Mouse (Mus musculus) embryonic fibroblast, embryonic 13.5 days (primary cell): ENCODE measurements around the gene Tmpo. TPM values are rescaled to one million over a fixed set of nuclear protein-coding genes. Genes with fewer than 3 reads are reported as not detected.

Source experiments
- H3K27ac ChIP-seq: 2 replicates; pipeline ENCODE4 v1.5.1; 2012; ENCODE audit warnings: low read length, control low read depth, inconsistent platforms; ENCODE audit not compliant: insufficient read depth
- H3K4me1 ChIP-seq: 2 replicates; pipeline ENCODE4 v1.6.1; 2011; ENCODE audit warnings: low read length; ENCODE audit not compliant: control insufficient read depth, insufficient read depth
- H3K4me3 ChIP-seq: 2 replicates; pipeline ENCODE4 v1.5.1; 2011; ENCODE audit warnings: mild to moderate bottlenecking, control low read depth, low read length; ENCODE audit not compliant: insufficient read depth
- CTCF ChIP-seq: IDR thresholded peaks from 2 replicates; pipeline ENCODE4 v1.5.1; 2011; ENCODE audit warnings: mild to moderate bottlenecking, control low read depth, low read length, moderate library complexity, borderline replicate concordance; ENCODE audit not compliant: insufficient read depth
- POLR2A ChIP-seq: IDR thresholded peaks from 2 replicates; pipeline ENCODE4 v1.6.1; 2011; ENCODE audit warnings: low read depth, mild to moderate bottlenecking, control low read depth, low read length, moderate library complexity
- polyA plus RNA-seq: library from polyadenylated mRNA; stranded (reverse); fragments of >200 nt; gene quantifications from 2 replicates; pipeline ENCODE4 v1.2.4, GENCODE M21; 2011; ENCODE audit warnings: low read depth; ENCODE audit not compliant: missing spikeins, insufficient read length

Gene Tmpo
- polyA plus RNA-seq, 1 experiment, result 164 TPM

DNA sequence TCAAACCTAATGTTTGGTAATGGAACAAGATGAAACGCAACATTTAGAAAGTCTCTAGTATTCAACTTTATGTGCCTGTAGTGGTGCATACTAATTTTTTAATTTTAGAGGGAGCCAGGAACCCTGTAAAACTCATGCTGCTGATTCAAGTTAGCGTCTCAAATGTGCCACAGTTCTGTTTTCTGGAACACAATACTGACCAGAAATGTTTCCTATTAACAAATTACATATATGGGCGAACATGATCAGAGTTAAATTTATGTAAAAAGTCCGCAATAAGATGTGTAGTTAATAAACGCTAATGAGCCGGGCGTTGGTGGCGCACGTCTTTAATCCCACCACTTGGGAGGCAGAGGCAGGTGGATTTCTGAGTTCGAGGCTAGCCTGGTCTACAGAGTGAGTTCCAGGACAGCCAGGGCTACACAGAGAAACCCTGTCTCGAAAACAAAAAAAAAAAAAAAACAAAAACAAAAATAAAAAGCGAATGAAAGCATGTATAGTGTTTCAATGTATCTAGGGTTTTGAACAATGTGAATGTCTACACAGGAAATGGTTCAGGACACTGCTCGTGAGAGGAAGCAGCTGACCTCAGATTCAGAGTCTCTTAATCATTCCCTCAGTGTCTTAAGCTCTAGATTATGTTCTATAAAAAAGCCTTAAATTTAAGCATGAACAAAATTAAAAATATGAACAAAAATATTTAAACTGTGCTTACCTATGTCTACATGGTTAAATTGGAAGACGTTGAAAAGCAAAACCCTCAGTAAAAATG lies 8.6 kb downstream of the Tmpo start:
- Histone ChIP-seq H3K4me1 (no peaks in the 10 kb centered on the region), H3K27ac (peak overlapping the region; percentile 95), H3K4me3 (peak overlapping the region; percentile 89)
- no peak for TF ChIP-seq CTCF
- TF ChIP-seq POLR2A, result no peak

GRCm38 (mm10) chr10:91171455-91172328 lies 9.4 kb downstream of the Tmpo start:
- 0 out of 2 replicates have a peak, but pooled peaks cover 2% of the 10 kb centered on the region for H3K4me1 ChIP-seq
- TF ChIP-seq POLR2A, result peak; percentile 90
- no peak for TF ChIP-seq CTCF
- peak overlapping the region; percentile 93 for H3K4me3 ChIP-seq
- H3K27ac ChIP-seq, result peak overlapping the region; percentile 95

GRCm38 (mm10) chr10:91171041-91171440 lies 10.1 kb downstream of the Tmpo start:
- 0 out of 2 replicates have a peak, but pooled peaks cover 2% of the 10 kb centered on the region for H3K4me1 ChIP-seq
- no peak for TF ChIP-seq POLR2A
- no peak for TF ChIP-seq CTCF

DNA sequence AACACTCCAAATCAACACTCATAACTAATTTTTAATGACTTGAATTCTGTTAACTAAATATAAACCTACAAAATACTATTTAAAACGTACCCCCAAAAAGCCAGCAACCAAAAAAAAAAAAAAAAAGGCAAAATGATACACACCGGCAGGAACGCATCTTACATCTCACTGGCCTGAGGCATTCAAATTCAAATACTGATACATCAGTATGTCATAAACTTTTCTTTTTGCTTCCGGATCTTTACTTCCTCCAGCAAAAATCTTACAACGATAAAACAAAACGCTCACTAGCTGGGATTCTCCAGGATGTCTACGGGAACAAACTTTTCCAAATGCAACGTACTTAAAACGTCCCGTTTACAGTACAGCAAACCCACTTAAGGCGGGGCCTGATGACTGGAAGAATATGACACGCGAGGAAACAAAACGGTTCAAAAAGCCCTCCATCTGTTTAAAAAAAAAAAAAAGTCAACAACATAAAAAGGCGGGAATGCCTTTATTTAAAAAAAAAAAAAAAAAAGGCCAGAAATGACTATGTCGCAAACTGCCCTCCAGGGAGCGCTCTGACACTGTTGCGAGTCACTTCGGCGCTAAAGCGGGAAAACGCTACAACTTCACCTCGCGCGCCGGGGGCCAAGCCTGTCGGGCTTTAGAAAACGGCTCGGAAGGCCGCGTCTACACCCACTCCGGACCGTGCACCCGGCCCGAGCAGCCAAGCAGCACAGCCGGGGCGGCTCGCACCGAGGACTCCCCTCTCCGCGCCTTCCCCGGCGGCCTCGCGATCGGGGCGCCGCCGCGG lies 10.8 kb downstream of the Tmpo start:
- peak overlapping the region; percentile 79 for H3K27ac ChIP-seq
- TF ChIP-seq CTCF, result peak; percentile 72; the same call in 1 of the 2 replicates
- TF ChIP-seq POLR2A, result 0 out of 2 replicates have a peak, but pooled peaks have one; percentile 46
- peak overlapping the region; percentile 97 for H3K4me3 ChIP-seq
- 0 out of 2 replicates have a peak, but pooled peaks cover 2% of the 10 kb centered on the region for H3K4me1 ChIP-seq

More at GRCm38 (mm10) chr10:91171041-91171440, 10.1 kb downstream of the Tmpo start:
- Histone ChIP-seq H3K27ac (peak overlapping the region; percentile 79), H3K4me3 (peak overlapping the region; percentile 93)

DNA sequence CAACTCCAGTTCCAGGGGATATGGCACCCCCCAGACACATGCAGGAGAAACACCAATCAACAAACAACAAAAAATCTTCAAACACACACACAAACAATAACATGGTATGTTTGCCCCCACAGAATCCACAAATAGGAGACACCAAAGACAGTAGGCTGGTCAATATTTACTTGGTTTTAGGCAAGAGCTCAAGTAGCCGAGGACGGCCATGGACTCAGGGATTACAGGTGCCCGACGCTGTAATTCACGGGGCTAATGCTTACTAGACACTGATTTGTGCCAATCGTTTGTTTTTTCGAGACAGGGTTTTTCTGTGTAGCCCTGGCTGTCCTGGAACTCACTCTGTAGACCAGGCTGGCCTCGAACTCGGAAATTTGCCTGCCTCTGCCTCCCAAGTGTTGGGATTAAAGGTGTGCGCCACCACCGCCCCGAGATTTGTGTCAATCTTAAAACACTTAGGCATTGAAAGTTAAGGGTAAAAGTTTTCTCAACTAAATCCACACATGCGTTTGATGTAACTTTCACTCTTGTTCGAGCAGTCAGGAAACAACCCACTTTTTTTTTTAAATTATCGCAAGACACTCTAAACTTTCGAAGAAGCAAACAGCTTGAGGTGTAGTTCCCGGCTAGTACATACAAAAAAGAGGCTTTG lies 11.6 kb downstream of the Tmpo start:
- no peak for TF ChIP-seq POLR2A
- no peak for TF ChIP-seq CTCF
- H3K4me1 ChIP-seq, result 0 out of 2 replicates have a peak, but pooled peaks cover 4% of the 10 kb centered on the region
- peak overlapping the region; percentile 75; the same call in 1 of the 2 replicates for H3K27ac ChIP-seq
- H3K4me3 ChIP-seq, result peak overlapping the region; percentile 97

GRCm38 (mm10) chr10:91167352-91167751 lies 13.8 kb downstream of the Tmpo start:
- Histone ChIP-seq H3K27ac (peak overlapping the region; percentile 65; the same call in 1 of the 2 replicates), H3K4me1 (0 out of 2 replicates have a peak, but pooled peaks cover 4% of the 10 kb centered on the region), H3K4me3 (no peak overlapping the region)
- TF ChIP-seq POLR2A, result no peak
- TF ChIP-seq CTCF, result no peak

- H3K4me3 ChIP-seq, result peak overlapping the region; percentile 22; the same call in 1 of the 2 replicates
- peak overlapping the region; percentile 65 for H3K27ac ChIP-seq
- TF ChIP-seq CTCF (no peak), POLR2A (no peak)
- H3K4me1 ChIP-seq, result 0 out of 2 replicates have a peak, but pooled peaks cover 4% of the 10 kb centered on the region
These were observed 14.2 kb downstream of the Tmpo start for GRCm38 (mm10) chr10:91166890-91167289.

DNA sequence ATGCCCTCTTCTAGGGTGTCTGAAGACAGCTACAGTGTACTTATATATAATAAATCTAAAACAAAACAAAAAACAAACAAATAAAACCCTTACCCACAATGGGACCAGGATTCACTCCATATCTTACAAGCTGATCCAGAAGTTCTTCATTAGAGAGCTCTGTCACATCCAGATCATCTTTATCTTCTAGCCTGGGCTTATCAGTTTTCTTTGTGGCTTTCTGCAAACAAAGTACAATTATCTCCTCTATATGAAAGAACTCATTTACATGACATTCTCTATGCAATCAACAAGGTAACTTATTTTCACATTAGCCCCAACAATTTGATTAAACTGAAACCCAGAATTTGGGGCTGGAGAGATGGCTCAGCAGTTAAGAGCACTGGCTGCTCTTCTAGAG lies 15.3 kb downstream of the Tmpo start:
- Histone ChIP-seq H3K4me3 (no peak overlapping the region), H3K4me1 (0 out of 2 replicates have a peak, but pooled peaks cover 4% of the 10 kb centered on the region), H3K27ac (no peak overlapping the region)
- TF ChIP-seq CTCF, result no peak
- TF ChIP-seq POLR2A, result no peak

DNA sequence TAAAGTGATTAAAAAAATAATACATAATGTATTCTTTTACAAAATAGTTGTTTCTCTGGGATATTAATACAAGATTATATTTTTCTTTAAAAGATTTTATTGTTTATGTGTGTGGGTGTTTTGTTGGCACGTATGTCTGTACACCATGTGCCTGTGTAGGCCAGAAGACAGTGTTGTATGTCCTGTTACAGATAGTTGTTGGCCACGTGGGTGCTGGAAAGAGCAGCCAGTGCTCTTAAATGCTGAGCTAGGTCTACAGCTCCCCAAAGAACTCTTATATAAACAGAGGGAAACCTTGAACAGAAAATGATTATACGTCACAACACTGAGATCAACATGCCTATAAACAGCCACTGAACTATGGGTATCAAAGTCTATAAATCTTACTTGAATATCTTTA lies 16.6 kb downstream of the Tmpo start:
- Histone ChIP-seq H3K4me1 (peaks cover 6% of the 10 kb centered on the region; the same call in 1 of the 2 replicates), H3K27ac (no peak overlapping the region), H3K4me3 (no peak overlapping the region)
- TF ChIP-seq POLR2A (no peak), CTCF (no peak)
